Mouse (Mus musculus) hindbrain, embryonic 12.5 days (tissue): ENCODE measurements around the gene Vipas39. TPM values are rescaled to one million over a fixed set of nuclear protein-coding genes. Genes with fewer than 3 reads are reported as not detected.
A peak's percentile ranks its signal among the peaks of the same experiment; 100 is the strongest.

Experiments used
- ATAC-seq: fragments of 200-750 bp; cut with Nextera tagmentation; 2 replicates; pipeline ENCODE4 v1.8.0; 2017; ENCODE audit warnings: moderate TSS enrichment; ENCODE audit not compliant: low FRiP score
- H3K27ac ChIP-seq: fragments of 300-500 bp; sonication (generic); 2 replicates; pipeline ENCODE4 v1.5.1; 2016; ENCODE audit warnings: mild to moderate bottlenecking
- H3K27me3 ChIP-seq: fragments of 300-500 bp; sonication (generic); 2 replicates; pipeline ENCODE4 v1.6.1; 2016; ENCODE audit warnings: mild to moderate bottlenecking
- H3K36me3 ChIP-seq: fragments of 300-500 bp; sonication (generic); 2 replicates; pipeline ENCODE4 v1.6.1; 2016; ENCODE audit warnings: mild to moderate bottlenecking
- H3K4me1 ChIP-seq: fragments of 300-500 bp; sonication (generic); 2 replicates; pipeline ENCODE4 v1.6.1; 2016
- H3K4me2 ChIP-seq: fragments of 300-500 bp; sonication (generic); replicated peaks from 2 replicates; pipeline ENCODE4 v1.6.1; 2016; ENCODE audit warnings: mild to moderate bottlenecking
- H3K4me3 ChIP-seq: fragments of 300-500 bp; sonication (generic); 2 replicates; pipeline ENCODE4 v1.5.1; 2016; ENCODE audit warnings: mild to moderate bottlenecking
- H3K9ac ChIP-seq: fragments of 300-500 bp; sonication (generic); 2 replicates; pipeline ENCODE4 v1.6.1; 2016; ENCODE audit warnings: mild to moderate bottlenecking, moderate library complexity
- H3K9me3 ChIP-seq: fragments of 300-500 bp; sonication (generic); replicated peaks from 2 replicates; pipeline ENCODE4 v1.6.1; 2016; ENCODE audit warnings: mild to moderate bottlenecking
- WGBS: fragments of 180-500 bp; shearing (Covaris S2); methylation state at CpG from one replicate; pipeline ENCODE4 v1.1.7; 2016; 5-methylcytosine and 5-hydroxymethylcytosine counted together
- polyA plus RNA-seq: library from polyadenylated mRNA; unstranded; fragments of >200 nt; fragmentation: Nextera tagmentation; extraction: Ambion mirVana; gene quantifications from 2 replicates; pipeline ENCODE4 v1.2.1, GENCODE M21; 2016

Vipas39 gene
- polyA plus RNA-seq, 1 experiment from 2014 or later, result 60.0 TPM

DNA sequence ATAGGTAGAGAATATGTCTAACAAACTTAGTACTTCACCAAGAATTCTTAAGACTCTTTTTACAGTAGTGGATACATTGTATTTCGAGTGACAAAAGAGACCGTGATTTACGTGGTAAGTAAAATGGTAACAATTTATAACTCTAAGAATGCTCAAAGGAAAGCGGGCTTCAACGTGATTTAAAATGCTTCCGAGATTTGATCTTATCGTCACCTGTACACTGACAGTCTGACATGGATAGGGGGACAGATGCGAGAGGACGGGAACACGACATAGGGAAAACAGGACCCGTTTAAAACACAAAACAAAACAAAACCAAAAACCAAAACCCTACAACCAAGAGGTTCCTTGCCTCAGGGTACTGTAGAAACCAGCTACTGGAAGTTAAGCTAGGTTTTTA is 612 bp downstream of the Vipas39 start:
- Histone ChIP-seq H3K27ac (peak overlapping the region; percentile 86), H3K9me3 (no peaks in the 10 kb centered on the region), H3K27me3 (no peaks in the 10 kb centered on the region), H3K9ac (peak overlapping the region; percentile 81), H3K4me2 (peak overlapping the region; percentile 74), H3K4me1 (peaks cover 18% of the 10 kb centered on the region), H3K4me3 (peak overlapping the region; percentile 75), H3K36me3 (peaks cover 38% of the 10 kb centered on the region)
- WGBS, result 27% methylated on average over 11 of the region's 11 CpGs
- ATAC-seq, result no peak

DNA sequence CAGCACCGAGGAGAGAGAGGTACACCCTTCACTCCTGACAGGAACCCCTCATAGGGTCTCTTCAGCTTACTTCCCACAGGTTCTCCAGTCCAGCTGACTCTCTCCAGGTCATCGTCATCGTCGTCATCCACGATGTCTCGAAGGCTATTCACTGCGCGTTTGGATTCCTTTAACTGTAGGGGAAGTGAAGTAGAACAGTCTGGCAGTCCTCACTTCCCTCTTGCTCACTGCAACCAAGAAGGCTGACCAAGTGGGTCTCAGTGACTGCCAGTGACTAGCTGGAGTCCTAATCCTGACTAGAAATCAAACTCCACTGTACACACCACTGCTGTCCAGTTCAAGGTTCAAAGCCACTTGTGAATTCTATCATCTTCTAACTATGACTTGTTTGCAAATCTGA is 5.5 kb downstream of the Vipas39 start:
- no peak overlapping the region for H3K4me3 ChIP-seq
- no peak overlapping the region for H3K9ac ChIP-seq
- no peak overlapping the region for H3K4me2 ChIP-seq
- peaks cover 67% of the 10 kb centered on the region for H3K36me3 ChIP-seq
- ATAC-seq, result no peak
- WGBS, result 98% methylated on average over 8 of the region's 8 CpGs
- no peaks in the 10 kb centered on the region for H3K9me3 ChIP-seq
- H3K27ac ChIP-seq, result no peak overlapping the region
- no peaks in the 10 kb centered on the region for H3K27me3 ChIP-seq
- peaks cover 9% of the 10 kb centered on the region for H3K4me1 ChIP-seq

DNA sequence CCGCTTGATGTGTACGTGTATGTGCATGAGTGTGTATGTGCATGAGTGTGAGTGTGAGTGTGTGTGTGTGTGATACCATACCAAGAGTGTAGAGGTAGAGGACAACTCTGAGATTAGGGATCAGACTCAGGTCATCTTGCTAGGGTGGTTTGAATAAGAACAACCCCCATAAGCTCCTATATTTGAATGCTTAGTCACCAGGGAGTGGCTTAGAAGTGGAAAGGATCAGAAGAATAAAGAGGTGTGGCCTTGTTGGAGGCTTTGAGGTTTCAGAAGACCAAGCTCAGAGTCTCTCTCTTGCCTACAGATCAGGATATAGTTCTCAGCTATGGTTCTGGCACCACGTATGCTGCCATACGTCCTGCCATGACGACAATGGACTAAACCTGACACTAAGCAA is 9.4 kb downstream of the Vipas39 start:
- no peak overlapping the region for H3K4me3 ChIP-seq
- H3K4me2 ChIP-seq, result no peak overlapping the region
- H3K27ac ChIP-seq, result no peak overlapping the region
- no peak for ATAC-seq
- no peaks in the 10 kb centered on the region for H3K9me3 ChIP-seq
- peaks cover 85% of the 10 kb centered on the region for H3K36me3 ChIP-seq
- H3K27me3 ChIP-seq, result no peaks in the 10 kb centered on the region
- H3K9ac ChIP-seq, result no peak overlapping the region
- H3K4me1 ChIP-seq, result no peaks in the 10 kb centered on the region
- 96% methylated on average over 5 of the region's 5 CpGs for WGBS

DNA sequence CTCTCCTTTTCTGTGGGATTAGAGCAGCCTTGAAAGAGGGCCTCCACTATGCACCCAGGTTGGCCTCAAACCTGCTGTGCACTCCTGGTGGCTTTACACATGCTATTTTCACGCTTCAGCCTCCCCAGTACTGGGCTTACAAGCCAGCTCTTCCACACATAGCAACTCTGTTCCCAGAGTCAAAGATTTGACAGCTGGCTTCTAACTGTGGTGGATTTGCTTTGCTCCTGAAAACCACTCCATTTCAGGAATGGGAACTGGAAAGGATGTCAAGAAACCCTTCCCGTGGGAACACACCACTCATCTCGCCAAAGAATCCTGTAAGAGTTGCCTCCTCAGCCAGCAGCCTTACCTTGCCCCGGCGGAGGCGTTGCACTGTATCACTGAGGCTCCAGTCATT is 12.2 kb downstream of the Vipas39 start:
- WGBS, result 94% methylated on average over 6 of the region's 6 CpGs
- Histone ChIP-seq H3K36me3 (peaks cover 92% of the 10 kb centered on the region), H3K9me3 (no peaks in the 10 kb centered on the region), H3K27me3 (no peaks in the 10 kb centered on the region), H3K4me1 (no peaks in the 10 kb centered on the region), H3K4me2 (no peak overlapping the region), H3K9ac (no peak overlapping the region), H3K4me3 (no peak overlapping the region), H3K27ac (no peak overlapping the region)
- ATAC-seq, result no peak

DNA sequence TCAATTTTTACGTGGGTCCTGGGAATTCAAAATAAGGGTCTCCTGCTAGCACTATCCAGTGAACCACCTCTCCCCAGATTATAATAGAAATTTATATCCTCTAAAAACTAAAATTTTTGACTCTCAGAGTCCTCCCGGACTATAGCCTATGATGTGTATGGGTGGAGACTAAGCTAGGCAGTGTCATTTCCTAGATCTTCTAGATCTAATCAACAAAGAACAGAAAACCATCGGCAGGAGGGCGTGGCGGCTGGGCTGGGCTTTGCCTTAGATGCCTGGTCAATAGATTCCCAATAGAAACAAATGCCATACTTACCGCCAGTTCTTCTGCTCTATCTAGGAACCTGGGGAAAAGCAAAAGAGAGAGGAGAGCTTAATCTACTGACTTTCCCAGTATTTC is 15.9 kb downstream of the Vipas39 start:
- Histone ChIP-seq H3K4me3 (no peak overlapping the region), H3K4me1 (no peaks in the 10 kb centered on the region), H3K36me3 (peaks cover 86% of the 10 kb centered on the region), H3K9me3 (no peaks in the 10 kb centered on the region), H3K9ac (no peak overlapping the region), H3K4me2 (no peak overlapping the region), H3K27me3 (no peaks in the 10 kb centered on the region), H3K27ac (no peak overlapping the region)
- WGBS, result 88% methylated on average over 6 of the region's 6 CpGs
- no peak for ATAC-seq

DNA sequence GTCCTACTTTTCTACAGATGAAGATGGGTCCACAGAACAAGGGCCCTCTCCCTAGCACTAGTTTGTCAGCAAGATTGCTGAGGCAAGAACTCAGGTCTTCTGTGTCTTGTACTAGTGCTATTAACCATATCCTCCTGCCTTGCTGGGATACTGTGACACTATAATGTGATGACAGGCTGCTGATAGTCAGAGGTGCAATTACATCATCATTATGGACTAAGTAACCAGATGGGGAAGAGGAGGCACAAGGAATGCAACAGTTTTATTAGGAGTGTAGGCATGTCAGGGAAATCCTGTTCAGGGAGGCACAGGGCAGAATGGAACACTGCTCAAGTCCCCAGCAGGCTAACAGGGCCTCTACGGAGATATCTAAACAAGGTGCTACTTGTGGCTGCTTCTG is 27.4 kb downstream of the Vipas39 start, which contains the start of gene Noxred1:
Noxred1 (minus strand) TSS at position 101 of the 400 bp plus-strand sequence.
- Histone ChIP-seq H3K27me3 (no peaks in the 10 kb centered on the region), H3K4me2 (no peak within 1 kb of the TSS), H3K9ac (no peak within 1 kb of the TSS), H3K9me3 (no peaks in the 10 kb centered on the region), H3K36me3 (peaks cover 53% of the 10 kb centered on the region), H3K27ac (no peak within 1 kb of the TSS), H3K4me1 (no peaks in the 10 kb centered on the region), H3K4me3 (no peak within 1 kb of the TSS)
- 100% methylated on average over 1 of the region's 1 CpGs for WGBS
- no peak for ATAC-seq

DNA sequence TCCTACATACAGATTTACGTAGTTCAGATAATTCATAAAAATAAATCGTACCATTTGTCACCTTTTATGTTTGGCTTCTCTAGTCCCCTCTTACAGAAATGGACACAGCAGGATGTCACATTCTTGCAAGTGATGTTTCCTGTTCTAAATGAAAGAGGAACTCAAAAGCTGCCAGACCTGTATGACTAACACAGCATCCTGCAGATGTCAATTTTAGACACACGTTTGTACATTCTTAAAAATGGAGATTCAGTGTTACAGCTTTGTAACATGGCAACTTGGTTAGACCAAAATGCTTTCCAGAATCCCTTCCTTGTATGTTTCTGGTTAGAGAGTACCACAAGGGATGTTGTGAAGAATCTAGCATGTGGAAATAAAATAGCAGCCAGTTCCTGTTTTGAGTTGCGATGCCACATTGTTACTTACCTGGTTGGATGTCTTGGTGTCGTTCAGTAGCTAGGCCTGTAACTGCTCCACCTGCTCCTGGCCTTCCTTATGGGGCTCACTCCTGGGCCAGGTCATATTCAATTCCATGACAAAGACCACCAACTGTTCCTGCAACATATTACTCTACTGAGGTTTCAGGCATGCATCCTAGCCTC is 29.1 kb downstream of the Vipas39 start:
- Histone ChIP-seq H3K9me3 (no peaks in the 10 kb centered on the region), H3K4me1 (no peaks in the 10 kb centered on the region), H3K27ac (no peak overlapping the region), H3K36me3 (peaks cover 45% of the 10 kb centered on the region), H3K27me3 (no peaks in the 10 kb centered on the region), H3K4me3 (no peak overlapping the region), H3K9ac (no peak overlapping the region), H3K4me2 (no peak overlapping the region)
- ATAC-seq, result no peak
- 86% methylated on average over 5 of the region's 5 CpGs for WGBS

DNA sequence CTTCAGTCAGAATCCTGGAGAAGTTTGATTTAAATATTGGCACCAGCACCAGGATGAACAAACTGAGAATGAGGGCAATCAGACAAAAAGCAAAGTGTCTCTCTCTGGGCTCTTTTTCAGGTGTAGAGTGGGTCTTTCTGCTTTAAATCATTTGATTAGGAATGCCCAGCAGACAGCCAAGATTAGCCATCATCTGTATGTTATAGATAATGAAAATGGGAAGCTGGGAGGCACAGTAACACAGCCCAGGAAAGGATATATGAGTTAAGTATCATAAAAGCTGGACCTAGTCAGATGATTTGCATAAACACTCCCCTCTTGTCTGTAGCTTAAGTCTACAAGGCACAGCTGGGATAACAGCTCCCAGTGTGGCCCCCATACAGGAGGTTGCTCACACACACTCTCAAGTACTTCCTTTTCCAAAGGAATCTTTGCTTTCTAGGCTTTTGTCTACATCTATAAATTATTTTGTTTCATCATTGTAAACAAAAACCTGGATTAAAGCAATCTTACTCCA is 35.6 kb downstream of the Vipas39 start:
- ATAC-seq, result no peak
- H3K9me3 ChIP-seq, result 0 out of 2 replicates have a peak, but pooled peaks cover 4% of the 10 kb centered on the region
- H3K9ac ChIP-seq, result no peak overlapping the region
- no peak overlapping the region for H3K4me3 ChIP-seq
- no peaks in the 10 kb centered on the region for H3K27me3 ChIP-seq
- 0 out of 2 replicates have a peak, but pooled peaks cover 3% of the 10 kb centered on the region for H3K36me3 ChIP-seq
- H3K4me1 ChIP-seq, result no peaks in the 10 kb centered on the region
- H3K27ac ChIP-seq, result no peak overlapping the region
- H3K4me2 ChIP-seq, result no peak overlapping the region

DNA sequence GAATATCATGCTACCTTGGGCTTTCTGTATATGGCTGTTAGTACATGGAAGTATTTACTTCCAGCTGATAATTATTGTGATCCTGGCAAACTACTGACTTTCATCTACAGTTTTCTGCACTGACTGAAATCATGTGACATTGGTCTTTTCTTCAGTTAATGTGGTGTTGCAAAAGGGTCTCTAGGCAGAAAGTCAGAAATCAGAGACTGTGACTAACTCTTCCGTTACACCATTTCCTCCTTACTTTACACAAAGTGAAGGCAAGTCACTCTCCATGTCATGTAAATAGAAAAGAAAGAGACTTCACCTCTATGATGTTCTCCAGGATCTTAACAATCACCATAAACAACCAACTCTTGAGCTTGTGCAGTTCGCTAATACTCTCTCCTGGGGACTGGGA is 36.4 kb downstream of the Vipas39 start:
- WGBS, result 96% methylated on average over 2 of the region's 2 CpGs
- H3K36me3 ChIP-seq, result 0 out of 2 replicates have a peak, but pooled peaks cover 3% of the 10 kb centered on the region
- no peak overlapping the region for H3K9ac ChIP-seq
- no peak overlapping the region for H3K4me3 ChIP-seq
- H3K4me1 ChIP-seq, result no peaks in the 10 kb centered on the region
- ATAC-seq, result no peak
- no peaks in the 10 kb centered on the region for H3K27me3 ChIP-seq
- H3K9me3 ChIP-seq, result 0 out of 2 replicates have a peak, but pooled peaks cover 4% of the 10 kb centered on the region
- H3K4me2 ChIP-seq, result no peak overlapping the region
- H3K27ac ChIP-seq, result no peak overlapping the region

DNA sequence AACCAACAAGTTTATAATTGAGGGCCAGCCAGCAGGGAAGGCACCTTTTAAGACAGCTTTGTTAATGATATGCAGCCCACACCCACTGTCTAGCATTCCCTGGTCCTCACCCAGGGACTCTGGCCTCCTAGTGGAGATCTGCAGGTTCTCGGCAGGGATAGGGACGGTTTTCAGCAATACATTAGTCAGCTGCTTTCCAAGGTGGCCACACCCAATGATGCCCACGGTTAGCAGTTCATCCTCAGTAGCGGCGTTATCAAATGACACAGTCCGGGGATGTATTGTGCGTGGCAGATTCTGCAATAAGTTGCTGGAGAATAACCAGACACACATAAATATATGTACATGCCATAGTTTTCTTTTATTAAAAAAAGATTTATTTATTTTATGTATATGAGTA is 39.3 kb downstream of the Vipas39 start:
- H3K4me2 ChIP-seq, result no peak overlapping the region
- 0 out of 2 replicates have a peak, but pooled peaks cover 4% of the 10 kb centered on the region for H3K9me3 ChIP-seq
- 72% methylated on average over 7 of the region's 7 CpGs for WGBS
- H3K4me3 ChIP-seq, result no peak overlapping the region
- no peak for ATAC-seq
- 0 out of 2 replicates have a peak, but pooled peaks cover 3% of the 10 kb centered on the region for H3K36me3 ChIP-seq
- no peaks in the 10 kb centered on the region for H3K4me1 ChIP-seq
- H3K27me3 ChIP-seq, result no peaks in the 10 kb centered on the region
- no peak overlapping the region for H3K27ac ChIP-seq
- H3K9ac ChIP-seq, result no peak overlapping the region

DNA sequence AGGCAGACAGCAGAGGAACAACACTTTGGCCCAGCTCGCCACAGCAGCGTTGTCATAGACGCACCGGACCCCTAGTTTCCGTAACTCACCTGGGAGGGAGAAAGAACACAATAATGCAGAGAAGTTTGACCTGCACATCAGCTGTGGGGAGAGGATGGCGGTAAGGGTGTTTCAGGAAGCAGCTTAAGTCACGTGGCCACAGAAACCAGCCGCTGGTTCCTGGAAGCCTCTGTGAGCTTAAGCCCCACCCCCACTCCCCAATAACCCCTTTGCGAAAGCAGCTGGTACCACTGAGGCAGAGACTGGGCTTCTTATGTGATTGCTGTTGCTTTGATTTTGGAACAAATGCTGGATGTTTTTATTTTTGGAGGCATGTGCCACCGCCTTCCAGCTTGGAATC is 41.1 kb downstream of the Vipas39 start:
- no peaks in the 10 kb centered on the region for H3K27me3 ChIP-seq
- ATAC-seq, result no peak
- WGBS, result 76% methylated on average over 10 of the region's 10 CpGs
- H3K4me3 ChIP-seq, result no peak overlapping the region
- no peak overlapping the region for H3K9ac ChIP-seq
- H3K36me3 ChIP-seq, result 0 out of 2 replicates have a peak, but pooled peaks cover 3% of the 10 kb centered on the region
- 0 out of 2 replicates have a peak, but pooled peaks cover 4% of the 10 kb centered on the region for H3K9me3 ChIP-seq
- H3K4me1 ChIP-seq, result no peaks in the 10 kb centered on the region
- no peak overlapping the region for H3K4me2 ChIP-seq
- H3K27ac ChIP-seq, result no peak overlapping the region

DNA sequence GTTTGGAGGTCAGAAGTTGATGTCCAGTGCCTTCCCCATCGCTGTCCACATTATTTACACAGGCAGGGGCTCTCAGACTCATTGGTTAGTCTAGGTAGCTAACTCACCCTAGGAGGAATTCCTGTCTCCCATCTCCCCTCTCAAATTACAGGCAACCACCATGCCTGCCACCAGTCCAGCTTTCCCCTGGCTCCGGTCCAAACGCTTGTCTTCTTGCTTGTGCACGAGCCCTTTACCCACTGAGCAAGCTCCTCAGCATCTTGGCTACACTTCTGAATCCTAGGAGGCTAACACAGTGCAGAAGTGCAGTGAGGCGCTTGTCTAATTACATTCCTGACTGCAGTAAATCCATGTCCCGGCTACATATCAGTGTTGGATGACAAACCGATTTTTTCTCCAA is 46.7 kb downstream of the Vipas39 start:
- H3K4me3 ChIP-seq, result no peak overlapping the region
- WGBS, result 72% methylated on average over 7 of the region's 7 CpGs
- no peaks in the 10 kb centered on the region for H3K36me3 ChIP-seq
- H3K27me3 ChIP-seq, result no peaks in the 10 kb centered on the region
- H3K9me3 ChIP-seq, result no peaks in the 10 kb centered on the region
- no peak overlapping the region for H3K27ac ChIP-seq
- no peak overlapping the region for H3K9ac ChIP-seq
- H3K4me2 ChIP-seq, result no peak overlapping the region
- H3K4me1 ChIP-seq, result peaks cover 3% of the 10 kb centered on the region; the same call in 1 of the 2 replicates
- no peak for ATAC-seq

DNA sequence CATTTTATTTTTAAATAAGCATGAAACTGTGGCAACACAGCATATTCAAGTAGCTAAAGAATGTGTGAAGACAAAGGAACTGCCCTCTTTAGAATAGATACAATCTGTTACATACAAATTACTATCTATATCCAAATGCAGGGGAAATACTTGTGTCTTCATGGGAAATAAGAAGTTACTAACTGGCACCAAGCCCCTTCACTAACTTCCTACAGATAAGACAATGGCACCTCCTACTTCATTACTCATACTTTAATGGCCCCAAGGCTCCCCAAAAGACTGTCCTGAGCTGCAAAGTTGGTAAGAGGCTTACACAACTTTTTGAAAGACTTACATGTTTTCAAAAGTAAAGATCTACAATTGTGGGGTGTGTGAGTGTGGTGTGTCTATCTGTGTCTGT is 48.5 kb downstream of the Vipas39 start:
- ATAC-seq, result no peak
- H3K9me3 ChIP-seq, result no peaks in the 10 kb centered on the region

More for the DNA sequence above, 48.5 kb downstream of the Vipas39 start:
- Histone ChIP-seq H3K4me1 (peaks cover 3% of the 10 kb centered on the region; the same call in 1 of the 2 replicates), H3K9ac (no peak overlapping the region), H3K27ac (no peak overlapping the region), H3K4me2 (no peak overlapping the region), H3K4me3 (no peak overlapping the region), H3K36me3 (no peaks in the 10 kb centered on the region), H3K27me3 (no peaks in the 10 kb centered on the region)
